Mouse (Mus musculus): Measurements from ENCODE around the gene Kank3. TPM values are rescaled to one million over a fixed set of nuclear protein-coding genes. Genes with fewer than 3 reads are reported as not detected.
A peak's percentile ranks its signal among the peaks of the same experiment; 100 is the strongest.

The Kank3 gene
- polyA plus RNA-seq, 1 experiment from 2014 or later = 45.8 TPM

GRCm38 (mm10) chr17:33825462-33825861, 15.1 kb downstream of the Kank3 start:
- Histone ChIP-seq H3K36me3 (ENCODE audit: control insufficient read depth, insufficient read depth, low read length) (peaks cover 45% of the 10 kb centered on the region), H3K9me3 (ENCODE audit: control insufficient read depth, low read length) (no peaks in the 10 kb centered on the region), H3K4me2 (ENCODE audit: low read length) (peak overlapping the region; percentile 74), H3K4me3 (replicated peaks; ENCODE audit: low read depth, low read length) (peak overlapping the region; percentile 50), H3K4me1 (ENCODE audit: control insufficient read depth, insufficient read depth, low read length) (peaks cover 24% of the 10 kb centered on the region), H3K27me3 (ENCODE audit: control insufficient read depth, insufficient read depth, low read length) (no peaks in the 10 kb centered on the region), H3K9ac (replicated peaks; ENCODE audit: low read length) (no peak overlapping the region), H3K27ac (replicated peaks; ENCODE audit: low read depth, low read length) (no peak overlapping the region)
- WGBS = 89% methylated on average over 8 of the region's 8 CpGs
- DNase-seq (no peak), ATAC-seq (ENCODE audit: low FRiP score, low TSS enrichment) (no peak)

- no peaks in the 10 kb centered on the region for H3K27me3 ChIP-seq (ENCODE audit: control insufficient read depth, insufficient read depth, low read length)
- peaks cover 42% of the 10 kb centered on the region for H3K36me3 ChIP-seq (ENCODE audit: control insufficient read depth, insufficient read depth, low read length)
- no peak for ATAC-seq (ENCODE audit: low FRiP score, low TSS enrichment)
Measured at GRCm38 (mm10) chr17:33826850-33827249, 16.5 kb downstream of the Kank3 start.

GRCm38 (mm10) chr17:33828892-33829291, 18.6 kb downstream of the Kank3 start:
- Histone ChIP-seq H3K4me1 (ENCODE audit: control insufficient read depth, insufficient read depth, low read length) (peaks cover 11% of the 10 kb centered on the region), H3K36me3 (ENCODE audit: control insufficient read depth, insufficient read depth, low read length) (peaks cover 50% of the 10 kb centered on the region), H3K27ac (replicated peaks; ENCODE audit: low read depth, low read length) (no peak overlapping the region), H3K4me3 (replicated peaks; ENCODE audit: low read depth, low read length) (no peak overlapping the region), H3K9me3 (ENCODE audit: control insufficient read depth, low read length) (no peaks in the 10 kb centered on the region), H3K27me3 (ENCODE audit: control insufficient read depth, insufficient read depth, low read length) (no peaks in the 10 kb centered on the region), H3K4me2 (ENCODE audit: low read length) (no peak overlapping the region), H3K9ac (replicated peaks; ENCODE audit: low read length) (no peak overlapping the region)
- WGBS = 72% methylated on average over 2 of the region's 2 CpGs
- ATAC-seq (ENCODE audit: low FRiP score, low TSS enrichment) (no peak), DNase-seq (no peak)

More at GRCm38 (mm10) chr17:33826850-33827249, 16.5 kb downstream of the Kank3 start:
- peaks cover 24% of the 10 kb centered on the region for H3K4me1 ChIP-seq (ENCODE audit: control insufficient read depth, insufficient read depth, low read length)
- DNase-seq = peak; percentile 90
- H3K4me3 ChIP-seq (replicated peaks; ENCODE audit: low read depth, low read length) = no peak overlapping the region
- no peak overlapping the region for H3K27ac ChIP-seq (replicated peaks; ENCODE audit: low read depth, low read length)
- no peak overlapping the region for H3K4me2 ChIP-seq (ENCODE audit: low read length)
- H3K9ac ChIP-seq (replicated peaks; ENCODE audit: low read length) = no peak overlapping the region
- 0% methylated on average over 3 of the region's 3 CpGs for WGBS
- H3K9me3 ChIP-seq (ENCODE audit: control insufficient read depth, low read length) = no peaks in the 10 kb centered on the region

GRCm38 (mm10) chr17:33829561-33829960, 19.2 kb downstream of the Kank3 start:
- H3K9ac ChIP-seq (replicated peaks; ENCODE audit: low read length) = no peak overlapping the region
- WGBS = 89% methylated on average over 10 of the region's 10 CpGs
- no peaks in the 10 kb centered on the region for H3K9me3 ChIP-seq (ENCODE audit: control insufficient read depth, low read length)
- peaks cover 11% of the 10 kb centered on the region for H3K4me1 ChIP-seq (ENCODE audit: control insufficient read depth, insufficient read depth, low read length)
- DNase-seq (no peak), ATAC-seq (ENCODE audit: low FRiP score, low TSS enrichment) (no peak)
- H3K4me3 ChIP-seq (replicated peaks; ENCODE audit: low read depth, low read length) = no peak overlapping the region
- no peaks in the 10 kb centered on the region for H3K27me3 ChIP-seq (ENCODE audit: control insufficient read depth, insufficient read depth, low read length)
- peaks cover 56% of the 10 kb centered on the region for H3K36me3 ChIP-seq (ENCODE audit: control insufficient read depth, insufficient read depth, low read length)
- no peak overlapping the region for H3K27ac ChIP-seq (replicated peaks; ENCODE audit: low read depth, low read length)
- H3K4me2 ChIP-seq (ENCODE audit: low read length) = no peak overlapping the region

- peak within 1 kb of the TSS; percentile 90 for H3K4me3 ChIP-seq (replicated peaks; ENCODE audit: low read depth, low read length)
- under 1% methylated on average over 45 of the region's 45 CpGs for WGBS
- peaks cover 15% of the 10 kb centered on the region for H3K4me1 ChIP-seq (ENCODE audit: control insufficient read depth, insufficient read depth, low read length)
- peak within 1 kb of the TSS; percentile 95 for H3K4me2 ChIP-seq (ENCODE audit: low read length)
- H3K27ac ChIP-seq (replicated peaks; ENCODE audit: low read depth, low read length) = peak within 1 kb of the TSS; percentile 78
- H3K9me3 ChIP-seq (ENCODE audit: control insufficient read depth, low read length) = no peaks in the 10 kb centered on the region
- peak; percentile 96 for DNase-seq
- peak within 1 kb of the TSS; percentile 72 for H3K9ac ChIP-seq (replicated peaks; ENCODE audit: low read length)
- ATAC-seq (ENCODE audit: low FRiP score, low TSS enrichment) = peak; percentile 93
- peaks cover 29% of the 10 kb centered on the region for H3K36me3 ChIP-seq (ENCODE audit: control insufficient read depth, insufficient read depth, low read length)
- no peaks in the 10 kb centered on the region for H3K27me3 ChIP-seq (ENCODE audit: control insufficient read depth, insufficient read depth, low read length)
Measured at GRCm38 (mm10) chr17:33842966-33843795, 32.9 kb downstream of the Kank3 start, which contains the start of gene Cd320. Cd320 (plus strand) TSS chr17:33843091.

- Histone ChIP-seq H3K36me3 (ENCODE audit: control insufficient read depth, insufficient read depth, low read length) (peaks cover 30% of the 10 kb centered on the region), H3K9ac (replicated peaks; ENCODE audit: low read length) (peak overlapping the region; percentile 72; the same call in 1 of the 2 replicates), H3K4me2 (ENCODE audit: low read length) (peak overlapping the region; percentile 95), H3K27ac (replicated peaks; ENCODE audit: low read depth, low read length) (no peak overlapping the region), H3K9me3 (ENCODE audit: control insufficient read depth, low read length) (no peaks in the 10 kb centered on the region), H3K4me1 (ENCODE audit: control insufficient read depth, insufficient read depth, low read length) (peaks cover 15% of the 10 kb centered on the region), H3K27me3 (ENCODE audit: control insufficient read depth, insufficient read depth, low read length) (no peaks in the 10 kb centered on the region), H3K4me3 (replicated peaks; ENCODE audit: low read depth, low read length) (peak overlapping the region; percentile 90)
- 77% methylated on average over 1 of the region's 1 CpGs for WGBS
- DNase-seq = no peak
- no peak for ATAC-seq (ENCODE audit: low FRiP score, low TSS enrichment)
Measured at GRCm38 (mm10) chr17:33844196-33844595, 33.9 kb downstream of the Kank3 start.

- 95% methylated on average over 8 of the region's 8 CpGs for WGBS
- Histone ChIP-seq H3K4me2 (ENCODE audit: low read length) (no peak overlapping the region), H3K9ac (replicated peaks; ENCODE audit: low read length) (no peak overlapping the region), H3K27me3 (ENCODE audit: control insufficient read depth, insufficient read depth, low read length) (no peaks in the 10 kb centered on the region), H3K4me1 (ENCODE audit: control insufficient read depth, insufficient read depth, low read length) (peaks cover 15% of the 10 kb centered on the region), H3K9me3 (ENCODE audit: control insufficient read depth, low read length) (no peaks in the 10 kb centered on the region), H3K27ac (replicated peaks; ENCODE audit: low read depth, low read length) (no peak overlapping the region), H3K4me3 (replicated peaks; ENCODE audit: low read depth, low read length) (no peak overlapping the region), H3K36me3 (ENCODE audit: control insufficient read depth, insufficient read depth, low read length) (peaks cover 32% of the 10 kb centered on the region)
- DNase-seq (no peak), ATAC-seq (ENCODE audit: low FRiP score, low TSS enrichment) (no peak)
Measured at GRCm38 (mm10) chr17:33848139-33848538, 37.8 kb downstream of the Kank3 start.

GRCm38 (mm10) chr17:33851331-33851730, 41.0 kb downstream of the Kank3 start:
- H3K9me3 ChIP-seq (ENCODE audit: control insufficient read depth, low read length) = no peaks in the 10 kb centered on the region
- DNase-seq = no peak
- H3K4me1 ChIP-seq (ENCODE audit: control insufficient read depth, insufficient read depth, low read length) = no peaks in the 10 kb centered on the region
- peaks cover 31% of the 10 kb centered on the region for H3K36me3 ChIP-seq (ENCODE audit: control insufficient read depth, insufficient read depth, low read length)
- no peak for ATAC-seq (ENCODE audit: low FRiP score, low TSS enrichment)
- 84% methylated on average over 1 of the region's 1 CpGs for WGBS
- no peak overlapping the region for H3K4me3 ChIP-seq (replicated peaks; ENCODE audit: low read depth, low read length)
- H3K4me2 ChIP-seq (ENCODE audit: low read length) = no peak overlapping the region
- H3K9ac ChIP-seq (replicated peaks; ENCODE audit: low read length) = no peak overlapping the region
- H3K27ac ChIP-seq (replicated peaks; ENCODE audit: low read depth, low read length) = no peak overlapping the region
- no peaks in the 10 kb centered on the region for H3K27me3 ChIP-seq (ENCODE audit: control insufficient read depth, insufficient read depth, low read length)

GRCm38 (mm10) chr17:33857816-33858215, 47.5 kb downstream of the Kank3 start:
- Histone ChIP-seq H3K27ac (replicated peaks; ENCODE audit: low read depth, low read length) (no peak overlapping the region), H3K9me3 (ENCODE audit: control insufficient read depth, low read length) (no peaks in the 10 kb centered on the region), H3K4me1 (ENCODE audit: control insufficient read depth, insufficient read depth, low read length) (no peaks in the 10 kb centered on the region), H3K27me3 (ENCODE audit: control insufficient read depth, insufficient read depth, low read length) (no peaks in the 10 kb centered on the region), H3K36me3 (ENCODE audit: control insufficient read depth, insufficient read depth, low read length) (no peaks in the 10 kb centered on the region), H3K9ac (replicated peaks; ENCODE audit: low read length) (no peak overlapping the region), H3K4me3 (replicated peaks; ENCODE audit: low read depth, low read length) (no peak overlapping the region), H3K4me2 (ENCODE audit: low read length) (no peak overlapping the region)
- WGBS = 60% methylated on average over 4 of the region's 4 CpGs
- DNase-seq (no peak), ATAC-seq (ENCODE audit: low FRiP score, low TSS enrichment) (no peak)
